Mouse (Mus musculus) heart, postnatal 0 days (tissue): ENCODE data around the gene Tnrc6c. TPM values are rescaled to one million over a fixed set of nuclear protein-coding genes. Genes with fewer than 3 reads are reported as not detected.

Source experiments
- ATAC-seq: fragments of 200-750 bp; cut with Nextera tagmentation; 2 replicates; pipeline ENCODE4 v1.8.0; 2017; ENCODE audit warnings: low read depth, moderate number of reproducible peaks, moderate library complexity; ENCODE audit not compliant: insufficient read depth
- DNase-seq: peaks from one replicate; pipeline ENCODE4 v3.0.0-alpha.2; 2016; ENCODE audit warnings: low spot score
- H3K27ac ChIP-seq: fragments of 300-500 bp; sonication (generic); 2 replicates; pipeline ENCODE4 v1.5.1; 2014; ENCODE audit warnings: low read depth, mild to moderate bottlenecking
- H3K27me3 ChIP-seq: fragments of 300-500 bp; sonication (generic); 2 replicates; pipeline ENCODE4 v1.6.1; 2014; ENCODE audit warnings: low read length, mixed read lengths; ENCODE audit not compliant: control insufficient read depth, insufficient read depth
- H3K36me3 ChIP-seq: fragments of 300-500 bp; sonication (generic); replicated peaks from 2 replicates; pipeline ENCODE4 v1.6.1; 2014; ENCODE audit warnings: low read length, mixed read lengths; ENCODE audit not compliant: control insufficient read depth, insufficient read depth
- H3K4me1 ChIP-seq: fragments of 300-500 bp; sonication (generic); 2 replicates; pipeline ENCODE4 v1.6.1; 2014; ENCODE audit warnings: antibody characterized with exemption; ENCODE audit not compliant: control insufficient read depth, insufficient read depth
- H3K4me2 ChIP-seq: fragments of 300-500 bp; sonication (generic); 2 replicates; pipeline ENCODE4 v1.6.1; 2014; ENCODE audit warnings: low read depth, mild to moderate bottlenecking, low read length, moderate library complexity
- H3K4me3 ChIP-seq: fragments of 300-500 bp; sonication (generic); 2 replicates; pipeline ENCODE4 v1.5.1; 2014; ENCODE audit warnings: low read depth, low read length
- H3K9ac ChIP-seq: fragments of 300-500 bp; sonication (generic); replicated peaks from 2 replicates; pipeline ENCODE4 v1.6.1; 2014; ENCODE audit warnings: low read depth, low read length, mixed read lengths
- H3K9me3 ChIP-seq: fragments of 300-500 bp; sonication (generic); replicated peaks from 2 replicates; pipeline ENCODE4 v1.6.1; 2016; ENCODE audit warnings: low read length; ENCODE audit not compliant: control insufficient read depth
- CTCF ChIP-seq: IDR thresholded peaks from 2 replicates; pipeline ENCODE4 v1.5.1; 2016; ENCODE audit warnings: antibody characterized with exemption, control low read depth, low read depth
- EP300 ChIP-seq: IDR thresholded peaks from 2 replicates; pipeline ENCODE4 v1.6.1; 2016; ENCODE audit warnings: antibody characterized with exemption, low read depth
- WGBS: fragments of 180-500 bp; shearing (Covaris S2); extraction: QIAGEN DNeasy Blood & Tissue Kit; methylation state at CpG from one replicate; pipeline ENCODE4 v1.1.7; 2014; 5-methylcytosine and 5-hydroxymethylcytosine counted together
- polyA plus RNA-seq: library from polyadenylated mRNA; unstranded; fragments of >200 nt; fragmentation: Nextera tagmentation; extraction: Ambion mirVana; gene quantifications from 2 replicates; pipeline ENCODE4 v1.2.1, GENCODE M21; 2015
- total RNA-seq: library from RNA; depleted of rRNA; stranded (reverse); fragments of >200 nt; gene quantifications from 2 replicates; pipeline ENCODE4 v1.2.3, GENCODE M21; 2014; ENCODE audit warnings: low replicate concordance

Gene Tnrc6c
- total and polyA plus RNA-seq, 2 experiments from 2014 or later = 6.8 to 24.4 TPM

- Histone ChIP-seq H3K4me1 (no peaks in the 10 kb centered on the region), H3K27ac (no peak overlapping the region), H3K36me3 (peaks cover 98% of the 10 kb centered on the region), H3K27me3 (no peaks in the 10 kb centered on the region), H3K4me3 (no peak overlapping the region), H3K9me3 (no peaks in the 10 kb centered on the region), H3K4me2 (no peak overlapping the region), H3K9ac (no peak overlapping the region)
- DNase-seq = no peak
- TF ChIP-seq EP300 = no peak
- no peak for TF ChIP-seq CTCF
- WGBS = 88% methylated on average over 6 of the region's 6 CpGs
- ATAC-seq = no peak
Measured at GRCm38 (mm10) chr11:117751544-117751943, 97.5 kb downstream of the Tnrc6c start.

- Histone ChIP-seq H3K27me3 (no peaks in the 10 kb centered on the region), H3K4me2 (no peak overlapping the region), H3K4me3 (no peak overlapping the region), H3K4me1 (no peaks in the 10 kb centered on the region), H3K9me3 (no peaks in the 10 kb centered on the region), H3K9ac (no peak overlapping the region), H3K36me3 (peaks cover 94% of the 10 kb centered on the region), H3K27ac (no peak overlapping the region)
- DNase-seq (no peak), ATAC-seq (no peak)
- TF ChIP-seq EP300 = no peak
- no peak for TF ChIP-seq CTCF
- WGBS = 94% methylated on average over 7 of the region's 7 CpGs
Measured at GRCm38 (mm10) chr11:117755891-117756290, 101.8 kb downstream of the Tnrc6c start.

DNA sequence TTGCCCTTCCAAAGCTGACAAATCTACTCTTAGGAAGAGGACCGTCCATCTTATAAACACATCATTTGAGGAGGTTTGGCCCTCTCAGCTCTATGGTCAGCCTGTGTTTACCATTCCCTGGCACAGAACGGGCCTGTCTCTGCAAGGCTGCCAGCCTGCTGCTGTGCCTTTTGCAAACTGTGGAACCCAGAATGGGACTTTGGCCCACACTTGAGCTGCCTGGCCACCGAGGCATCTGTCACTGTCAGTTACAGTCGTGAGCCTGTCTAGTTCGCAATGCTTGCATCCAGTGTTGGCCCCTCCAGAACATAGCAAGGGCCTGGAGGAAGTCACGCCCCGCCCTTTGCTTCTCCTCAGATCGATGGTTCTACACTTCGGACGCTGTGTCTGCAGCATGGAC is 105.2 kb downstream of the Tnrc6c start:
- Histone ChIP-seq H3K9ac (no peak overlapping the region), H3K4me2 (no peak overlapping the region), H3K27me3 (no peaks in the 10 kb centered on the region), H3K4me1 (no peaks in the 10 kb centered on the region), H3K4me3 (no peak overlapping the region), H3K27ac (no peak overlapping the region), H3K36me3 (peaks cover 80% of the 10 kb centered on the region), H3K9me3 (no peaks in the 10 kb centered on the region)
- ATAC-seq (no peak), DNase-seq (no peak)
- 91% methylated on average over 10 of the region's 10 CpGs for WGBS
- no peak for TF ChIP-seq CTCF
- no peak for TF ChIP-seq EP300

DNA sequence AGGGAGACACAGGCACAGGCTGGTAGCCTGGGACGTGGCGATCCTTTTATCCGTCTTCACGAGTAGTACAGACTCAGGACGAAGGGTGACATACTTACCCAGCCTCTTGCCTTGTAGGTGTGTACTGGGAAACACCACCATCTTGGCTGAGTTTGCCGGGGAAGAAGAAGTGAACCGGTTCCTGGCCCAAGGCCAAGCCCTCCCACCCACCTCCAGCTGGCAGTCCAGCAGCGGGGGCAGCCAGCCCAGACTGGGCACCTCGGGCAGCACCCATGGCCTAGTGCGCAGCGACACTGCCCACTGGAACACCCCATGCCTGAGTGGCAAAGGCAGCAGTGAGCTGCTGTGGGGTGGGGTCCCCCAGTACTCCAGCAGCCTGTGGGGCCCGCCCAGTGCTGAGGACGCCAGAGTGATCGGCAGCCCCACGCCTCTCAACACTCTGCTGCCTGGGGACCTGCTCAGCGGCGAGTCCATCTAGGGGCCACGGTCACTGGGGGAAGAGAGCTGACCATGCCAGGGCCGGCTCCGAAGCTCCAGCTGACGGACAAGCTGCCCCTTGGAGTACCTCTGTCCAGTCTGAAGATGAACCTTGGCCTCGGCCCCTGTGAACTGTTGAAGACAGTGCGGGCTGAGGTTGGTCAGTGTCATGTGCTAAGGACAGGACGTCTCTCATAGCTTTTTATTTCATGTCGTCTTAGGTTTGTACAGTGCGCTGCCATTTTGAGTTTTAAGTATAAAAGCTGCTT is 106.5 kb downstream of the Tnrc6c start:
- Histone ChIP-seq H3K27ac (no peak overlapping the region), H3K4me1 (no peaks in the 10 kb centered on the region), H3K36me3 (peaks cover 75% of the 10 kb centered on the region), H3K9ac (no peak overlapping the region), H3K4me3 (no peak overlapping the region), H3K9me3 (no peaks in the 10 kb centered on the region), H3K4me2 (no peak overlapping the region), H3K27me3 (no peaks in the 10 kb centered on the region)
- DNase-seq (no peak), ATAC-seq (no peak)
- 83% methylated on average over 26 of the region's 26 CpGs for WGBS
- TF ChIP-seq CTCF (no peak), EP300 (no peak)

DNA sequence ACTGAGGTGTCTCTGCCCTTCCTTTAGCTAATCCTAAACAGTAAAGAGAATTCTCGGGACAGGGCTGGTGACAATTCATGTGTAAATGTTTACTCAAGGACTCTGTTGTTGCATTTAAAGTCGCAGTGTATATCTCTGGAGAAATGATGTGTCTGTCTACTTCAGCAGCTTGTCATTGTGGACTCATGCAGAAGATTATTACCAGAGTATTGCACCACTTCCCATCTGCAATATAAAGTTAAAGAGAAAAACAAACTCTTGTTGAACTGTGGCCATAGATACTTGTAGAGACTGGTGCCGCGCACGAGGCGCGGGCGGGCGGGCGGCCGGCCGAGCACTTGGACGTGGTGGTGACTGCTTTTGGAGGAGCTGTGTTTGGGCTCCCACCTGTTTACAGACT is 107.7 kb downstream of the Tnrc6c start:
- ATAC-seq = no peak
- Histone ChIP-seq H3K27me3 (no peaks in the 10 kb centered on the region), H3K4me3 (no peak overlapping the region), H3K4me2 (no peak overlapping the region), H3K9ac (no peak overlapping the region), H3K4me1 (no peaks in the 10 kb centered on the region), H3K36me3 (peaks cover 65% of the 10 kb centered on the region), H3K27ac (no peak overlapping the region), H3K9me3 (no peaks in the 10 kb centered on the region)
- 88% methylated on average over 13 of the region's 13 CpGs for WGBS
- DNase-seq = no peak
- TF ChIP-seq CTCF = no peak
- no peak for TF ChIP-seq EP300

GRCm38 (mm10) chr11:117762246-117762645 is 108.2 kb downstream of the Tnrc6c start:
- Histone ChIP-seq H3K9ac (no peak overlapping the region), H3K36me3 (peaks cover 62% of the 10 kb centered on the region), H3K4me2 (no peak overlapping the region), H3K27ac (no peak overlapping the region), H3K27me3 (no peaks in the 10 kb centered on the region), H3K4me3 (no peak overlapping the region), H3K4me1 (no peaks in the 10 kb centered on the region), H3K9me3 (no peaks in the 10 kb centered on the region)
- WGBS = 40% methylated on average over 12 of the region's 12 CpGs
- 0 out of 2 replicates have a peak, but pooled peaks have one; percentile 36 for TF ChIP-seq EP300
- TF ChIP-seq CTCF = no peak
- ATAC-seq (peak; percentile 57; the same call in 1 of the 2 replicates), DNase-seq (peak; percentile 42)
